Mouse (Mus musculus): ENCODE data around the gene Cdk20.

DNA sequence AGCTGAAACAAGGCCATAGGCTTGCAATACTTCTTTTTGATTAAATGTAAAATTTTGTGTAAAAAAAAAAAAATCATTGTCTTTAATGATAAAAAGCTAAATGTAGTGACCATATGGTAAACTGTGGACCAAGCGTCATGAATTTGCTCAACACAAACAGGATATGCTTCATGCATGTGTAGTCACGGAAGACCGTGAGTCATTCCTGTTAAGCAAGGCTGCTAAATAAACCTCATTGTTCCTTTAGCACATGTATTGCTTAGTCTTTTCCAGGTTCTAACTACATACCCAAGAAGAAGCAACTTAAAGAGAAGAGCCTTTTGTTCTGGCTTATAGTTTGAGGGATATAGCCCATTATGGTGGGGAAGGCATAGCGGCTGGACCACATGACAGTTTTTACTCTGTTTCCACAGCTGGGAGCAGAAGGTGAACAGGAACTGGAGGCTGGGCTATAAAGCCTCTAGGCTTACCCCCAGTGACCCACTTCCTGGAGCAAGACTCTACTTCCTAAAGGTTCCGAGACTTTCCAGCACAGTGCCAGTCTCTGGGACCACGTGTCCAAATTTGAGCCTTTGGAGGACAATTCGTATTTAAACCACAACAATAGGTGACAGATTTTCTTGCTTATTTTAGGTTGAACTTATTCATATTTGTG lies 10.0 kb upstream of the Cdk20 start:
- TF ChIP-seq POLR2A (IDR thresholded peaks at IDR 0.05; ENCODE audit: low read depth, low read length) (no peak), CTCF (IDR thresholded peaks at IDR 0.05; ENCODE audit: extremely low read depth, insufficient read depth, insufficient read length, insufficient replicate concordance) (no peak)

Data from spleen, adult 2 months (tissue).